Mouse (Mus musculus): Measurements from ENCODE around the gene Clba1. TPM values are rescaled to one million over a fixed set of nuclear protein-coding genes. Genes with fewer than 3 reads are reported as not detected.

The Clba1 gene
- polyA plus RNA-seq, 1 experiment from 2014 or later: 8.5 TPM

- Histone ChIP-seq H3K4me1 (ENCODE audit: control insufficient read depth, insufficient read depth, low read length) (no peaks in the 10 kb centered on the region), H3K9ac (ENCODE audit: low read depth, low read length) (no peak overlapping the region), H3K36me3 (ENCODE audit: control insufficient read depth, insufficient read depth, low read length) (no peaks in the 10 kb centered on the region), H3K27me3 (ENCODE audit: control insufficient read depth, insufficient read depth, low read length) (no peaks in the 10 kb centered on the region), H3K27ac (ENCODE audit: low read depth, low read length) (no peak overlapping the region), H3K4me3 (ENCODE audit: low read length) (no peak overlapping the region), H3K4me2 (replicated peaks; ENCODE audit: low read depth, low read length) (no peak overlapping the region), H3K9me3 (ENCODE audit: control insufficient read depth, low read length) (no peaks in the 10 kb centered on the region)
- 90% methylated on average over 16 of the region's 16 CpGs for WGBS
- no peak for ATAC-seq (ENCODE audit: low FRiP score, low TSS enrichment)
Measured at GRCm38 (mm10) chr12:112767036-112767890, 41.5 kb upstream of the Clba1 start.

GRCm38 (mm10) chr12:112768166-112768565 lies 40.6 kb upstream of the Clba1 start:
- WGBS: 82% methylated on average over 8 of the region's 8 CpGs
- no peak for ATAC-seq (ENCODE audit: low FRiP score, low TSS enrichment)
- Histone ChIP-seq H3K27me3 (ENCODE audit: control insufficient read depth, insufficient read depth, low read length) (no peaks in the 10 kb centered on the region), H3K4me2 (replicated peaks; ENCODE audit: low read depth, low read length) (no peak overlapping the region), H3K27ac (ENCODE audit: low read depth, low read length) (no peak overlapping the region), H3K9me3 (ENCODE audit: control insufficient read depth, low read length) (no peaks in the 10 kb centered on the region), H3K9ac (ENCODE audit: low read depth, low read length) (no peak overlapping the region), H3K36me3 (ENCODE audit: control insufficient read depth, insufficient read depth, low read length) (no peaks in the 10 kb centered on the region), H3K4me3 (ENCODE audit: low read length) (no peak overlapping the region), H3K4me1 (ENCODE audit: control insufficient read depth, insufficient read depth, low read length) (no peaks in the 10 kb centered on the region)

- ATAC-seq (ENCODE audit: low FRiP score, low TSS enrichment): no peak
- no peaks in the 10 kb centered on the region for H3K27me3 ChIP-seq (ENCODE audit: control insufficient read depth, insufficient read depth, low read length)
- no peak overlapping the region for H3K9ac ChIP-seq (ENCODE audit: low read depth, low read length)
- H3K4me2 ChIP-seq (replicated peaks; ENCODE audit: low read depth, low read length): no peak overlapping the region
- 86% methylated on average over 6 of the region's 6 CpGs for WGBS
- H3K36me3 ChIP-seq (ENCODE audit: control insufficient read depth, insufficient read depth, low read length): no peaks in the 10 kb centered on the region
- no peak overlapping the region for H3K27ac ChIP-seq (ENCODE audit: low read depth, low read length)
- H3K9me3 ChIP-seq (ENCODE audit: control insufficient read depth, low read length): no peaks in the 10 kb centered on the region
- no peaks in the 10 kb centered on the region for H3K4me1 ChIP-seq (ENCODE audit: control insufficient read depth, insufficient read depth, low read length)
- H3K4me3 ChIP-seq (ENCODE audit: low read length): no peak overlapping the region
Measured at GRCm38 (mm10) chr12:112769031-112769430, 39.7 kb upstream of the Clba1 start.

- Histone ChIP-seq H3K36me3 (ENCODE audit: control insufficient read depth, insufficient read depth, low read length) (no peaks in the 10 kb centered on the region), H3K4me1 (ENCODE audit: control insufficient read depth, insufficient read depth, low read length) (no peaks in the 10 kb centered on the region), H3K9ac (ENCODE audit: low read depth, low read length) (no peak overlapping the region), H3K27ac (ENCODE audit: low read depth, low read length) (no peak overlapping the region), H3K4me2 (replicated peaks; ENCODE audit: low read depth, low read length) (no peak overlapping the region), H3K9me3 (ENCODE audit: control insufficient read depth, low read length) (no peaks in the 10 kb centered on the region), H3K4me3 (ENCODE audit: low read length) (no peak overlapping the region), H3K27me3 (ENCODE audit: control insufficient read depth, insufficient read depth, low read length) (no peaks in the 10 kb centered on the region)
- WGBS: 89% methylated on average over 2 of the region's 2 CpGs
- no peak for ATAC-seq (ENCODE audit: low FRiP score, low TSS enrichment)
Measured at GRCm38 (mm10) chr12:112769751-112770150, 39.0 kb upstream of the Clba1 start.

GRCm38 (mm10) chr12:112770396-112770795 lies 38.3 kb upstream of the Clba1 start:
- no peak overlapping the region for H3K4me2 ChIP-seq (replicated peaks; ENCODE audit: low read depth, low read length)
- no peaks in the 10 kb centered on the region for H3K4me1 ChIP-seq (ENCODE audit: control insufficient read depth, insufficient read depth, low read length)
- H3K9me3 ChIP-seq (ENCODE audit: control insufficient read depth, low read length): no peaks in the 10 kb centered on the region; the same call in 1 of the 2 replicates
- H3K27ac ChIP-seq (ENCODE audit: low read depth, low read length): no peak overlapping the region
- H3K36me3 ChIP-seq (ENCODE audit: control insufficient read depth, insufficient read depth, low read length): no peaks in the 10 kb centered on the region
- no peak overlapping the region for H3K4me3 ChIP-seq (ENCODE audit: low read length)
- no peak overlapping the region for H3K9ac ChIP-seq (ENCODE audit: low read depth, low read length)
- no peak for ATAC-seq (ENCODE audit: low FRiP score, low TSS enrichment)
- 77% methylated on average over 4 of the region's 4 CpGs for WGBS
- H3K27me3 ChIP-seq (ENCODE audit: control insufficient read depth, insufficient read depth, low read length): no peaks in the 10 kb centered on the region

GRCm38 (mm10) chr12:112772306-112772705 lies 36.4 kb upstream of the Clba1 start:
- WGBS: 93% methylated on average over 14 of the region's 14 CpGs

GRCm38 (mm10) chr12:112773366-112773765 lies 35.4 kb upstream of the Clba1 start:
- Histone ChIP-seq H3K9ac (ENCODE audit: low read depth, low read length) (no peak overlapping the region), H3K27me3 (ENCODE audit: control insufficient read depth, insufficient read depth, low read length) (no peaks in the 10 kb centered on the region), H3K4me3 (ENCODE audit: low read length) (no peak overlapping the region), H3K27ac (ENCODE audit: low read depth, low read length) (no peak overlapping the region), H3K9me3 (ENCODE audit: control insufficient read depth, low read length) (no peaks in the 10 kb centered on the region; the same call in 1 of the 2 replicates), H3K4me2 (replicated peaks; ENCODE audit: low read depth, low read length) (no peak overlapping the region), H3K4me1 (ENCODE audit: control insufficient read depth, insufficient read depth, low read length) (no peaks in the 10 kb centered on the region), H3K36me3 (ENCODE audit: control insufficient read depth, insufficient read depth, low read length) (no peaks in the 10 kb centered on the region)
- ATAC-seq (ENCODE audit: low FRiP score, low TSS enrichment): no peak
- WGBS: 51% methylated on average over 9 of the region's 9 CpGs

More at GRCm38 (mm10) chr12:112772306-112772705, 36.4 kb upstream of the Clba1 start:
- no peaks in the 10 kb centered on the region for H3K36me3 ChIP-seq (ENCODE audit: control insufficient read depth, insufficient read depth, low read length)
- no peak overlapping the region for H3K9ac ChIP-seq (ENCODE audit: low read depth, low read length)
- no peak overlapping the region for H3K4me2 ChIP-seq (replicated peaks; ENCODE audit: low read depth, low read length)
- no peak overlapping the region for H3K4me3 ChIP-seq (ENCODE audit: low read length)
- no peaks in the 10 kb centered on the region; the same call in 1 of the 2 replicates for H3K9me3 ChIP-seq (ENCODE audit: control insufficient read depth, low read length)
- H3K4me1 ChIP-seq (ENCODE audit: control insufficient read depth, insufficient read depth, low read length): no peaks in the 10 kb centered on the region
- no peaks in the 10 kb centered on the region for H3K27me3 ChIP-seq (ENCODE audit: control insufficient read depth, insufficient read depth, low read length)
- no peak for ATAC-seq (ENCODE audit: low FRiP score, low TSS enrichment)
- no peak overlapping the region for H3K27ac ChIP-seq (ENCODE audit: low read depth, low read length)

- H3K4me2 ChIP-seq (replicated peaks; ENCODE audit: low read depth, low read length): no peak overlapping the region
- H3K27ac ChIP-seq (ENCODE audit: low read depth, low read length): no peak overlapping the region
- WGBS: 81% methylated on average over 6 of the region's 6 CpGs
- ATAC-seq (ENCODE audit: low FRiP score, low TSS enrichment): no peak
- H3K4me1 ChIP-seq (ENCODE audit: control insufficient read depth, insufficient read depth, low read length): no peaks in the 10 kb centered on the region
- no peaks in the 10 kb centered on the region for H3K36me3 ChIP-seq (ENCODE audit: control insufficient read depth, insufficient read depth, low read length)
- H3K27me3 ChIP-seq (ENCODE audit: control insufficient read depth, insufficient read depth, low read length): no peaks in the 10 kb centered on the region
- H3K9me3 ChIP-seq (ENCODE audit: control insufficient read depth, low read length): no peaks in the 10 kb centered on the region; the same call in 1 of the 2 replicates
- H3K4me3 ChIP-seq (ENCODE audit: low read length): no peak overlapping the region
- no peak overlapping the region for H3K9ac ChIP-seq (ENCODE audit: low read depth, low read length)
Measured at GRCm38 (mm10) chr12:112774026-112774425, 34.7 kb upstream of the Clba1 start.

GRCm38 (mm10) chr12:112774481-112774880 lies 34.3 kb upstream of the Clba1 start:
- Histone ChIP-seq H3K27ac (ENCODE audit: low read depth, low read length) (no peak overlapping the region), H3K27me3 (ENCODE audit: control insufficient read depth, insufficient read depth, low read length) (no peaks in the 10 kb centered on the region), H3K9me3 (ENCODE audit: control insufficient read depth, low read length) (no peaks in the 10 kb centered on the region; the same call in 1 of the 2 replicates), H3K9ac (ENCODE audit: low read depth, low read length) (no peak overlapping the region), H3K4me2 (replicated peaks; ENCODE audit: low read depth, low read length) (no peak overlapping the region), H3K4me1 (ENCODE audit: control insufficient read depth, insufficient read depth, low read length) (no peaks in the 10 kb centered on the region), H3K4me3 (ENCODE audit: low read length) (no peak overlapping the region), H3K36me3 (ENCODE audit: control insufficient read depth, insufficient read depth, low read length) (no peaks in the 10 kb centered on the region)
- no peak for ATAC-seq (ENCODE audit: low FRiP score, low TSS enrichment)
- 95% methylated on average over 10 of the region's 10 CpGs for WGBS
